Mouse (Mus musculus) thymus, postnatal 4 days (tissue): ENCODE data around the gene Lyplal1.
A peak's percentile ranks its signal among the peaks of the same experiment; 100 is the strongest.

ENCODE experiments used
- DNase-seq: peaks from one replicate; pipeline ENCODE4 v3.0.0; 2021

The Lyplal1 gene

GRCm38 (mm10) chr1:186116701-186117488 is at the start of gene Lyplal1:
TSS of gene Lyplal1 (minus strand) at chr1:186117310.
- DNase-seq, result peak; percentile 96

GRCm38 (mm10) chr1:186163616-186164015 is 46.5 kb upstream of the Lyplal1 start:
- DNase-seq, result no peak

- no peak for DNase-seq
Measured at GRCm38 (mm10) chr1:186163206-186163605, 46.1 kb upstream of the Lyplal1 start.

- no peak for DNase-seq
Measured at GRCm38 (mm10) chr1:186150376-186150775, 33.3 kb upstream of the Lyplal1 start.

GRCm38 (mm10) chr1:186145444-186145843 is 28.3 kb upstream of the Lyplal1 start:
- no peak for DNase-seq

- no peak for DNase-seq
Measured at GRCm38 (mm10) chr1:186140191-186140590, 23.1 kb upstream of the Lyplal1 start.

- no peak for DNase-seq
Measured at GRCm38 (mm10) chr1:186137873-186138272, 20.8 kb upstream of the Lyplal1 start.

- DNase-seq, result no peak
Measured at GRCm38 (mm10) chr1:186136636-186137380, 19.7 kb upstream of the Lyplal1 start.

- DNase-seq, result no peak
Measured at GRCm38 (mm10) chr1:186131465-186131864, 14.4 kb upstream of the Lyplal1 start.

GRCm38 (mm10) chr1:186128940-186129339 is 11.8 kb upstream of the Lyplal1 start:
- no peak for DNase-seq

GRCm38 (mm10) chr1:186126313-186126862 is 9.3 kb upstream of the Lyplal1 start:
- no peak for DNase-seq

- DNase-seq, result no peak
Measured at GRCm38 (mm10) chr1:186123690-186124089, 6.6 kb upstream of the Lyplal1 start.

- DNase-seq, result no peak
Measured at GRCm38 (mm10) chr1:186119856-186120255, 2.7 kb upstream of the Lyplal1 start.

GRCm38 (mm10) chr1:186116086-186116600 is 967 bp downstream of the Lyplal1 start:
- no peak for DNase-seq

- DNase-seq, result no peak
Measured at GRCm38 (mm10) chr1:186102313-186102712, 14.8 kb downstream of the Lyplal1 start.

- no peak for DNase-seq
Measured at GRCm38 (mm10) chr1:186066266-186066897, 50.7 kb downstream of the Lyplal1 start.

GRCm38 (mm10) chr1:186060041-186060440 is 57.1 kb downstream of the Lyplal1 start:
- DNase-seq, result no peak

- no peak for DNase-seq
Measured at GRCm38 (mm10) chr1:186054227-186054626, 62.9 kb downstream of the Lyplal1 start.

GRCm38 (mm10) chr1:186053280-186054043 is 63.6 kb downstream of the Lyplal1 start:
- no peak for DNase-seq

GRCm38 (mm10) chr1:186043709-186044452 is 73.2 kb downstream of the Lyplal1 start:
- DNase-seq, result no peak

GRCm38 (mm10) chr1:186041841-186042240 is 75.3 kb downstream of the Lyplal1 start:
- no peak for DNase-seq
